Mouse (Mus musculus) CD4-positive, CD25-positive, alpha-beta regulatory T cell, adult 4 months (primary cell): ENCODE results near the gene Phf6. TPM values are rescaled to one million over a fixed set of nuclear protein-coding genes. Genes with fewer than 3 reads are reported as not detected.

Experiments
- ATAC-seq: one replicate; pipeline ENCODE4 v1.8.0; 2017
- polyA plus RNA-seq, 2 experiments: library from polyadenylated mRNA; unstranded; fragments of 100-300 nt; shearing (Covaris generic); gene quantifications; one replicate each; pipeline ENCODE4 v1.2.1; 2017

Phf6 gene
- polyA plus RNA-seq, 2 experiments from 2014 or later, result 34.9 to 40.1 TPM

DNA sequence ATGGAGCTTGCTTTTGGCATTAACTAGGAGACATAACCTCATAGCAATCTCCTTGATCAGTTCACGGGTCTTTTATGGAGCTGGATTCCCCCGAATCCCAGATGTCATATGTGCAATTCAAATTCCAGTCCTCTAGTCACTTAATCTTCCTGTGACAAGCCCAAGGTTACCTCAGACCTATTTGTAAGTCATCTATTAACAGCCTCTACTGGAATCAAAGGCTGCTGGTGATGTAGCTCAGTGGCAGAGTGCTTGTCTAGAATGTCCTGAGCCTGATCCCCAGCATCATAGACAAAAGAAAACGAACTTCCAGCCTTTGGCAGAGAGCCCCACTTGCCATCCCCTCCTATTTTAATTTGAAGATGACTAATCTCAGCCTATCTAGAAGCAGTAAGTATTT is 69.3 kb downstream of the Phf6 start:
- ATAC-seq, result no peak

DNA sequence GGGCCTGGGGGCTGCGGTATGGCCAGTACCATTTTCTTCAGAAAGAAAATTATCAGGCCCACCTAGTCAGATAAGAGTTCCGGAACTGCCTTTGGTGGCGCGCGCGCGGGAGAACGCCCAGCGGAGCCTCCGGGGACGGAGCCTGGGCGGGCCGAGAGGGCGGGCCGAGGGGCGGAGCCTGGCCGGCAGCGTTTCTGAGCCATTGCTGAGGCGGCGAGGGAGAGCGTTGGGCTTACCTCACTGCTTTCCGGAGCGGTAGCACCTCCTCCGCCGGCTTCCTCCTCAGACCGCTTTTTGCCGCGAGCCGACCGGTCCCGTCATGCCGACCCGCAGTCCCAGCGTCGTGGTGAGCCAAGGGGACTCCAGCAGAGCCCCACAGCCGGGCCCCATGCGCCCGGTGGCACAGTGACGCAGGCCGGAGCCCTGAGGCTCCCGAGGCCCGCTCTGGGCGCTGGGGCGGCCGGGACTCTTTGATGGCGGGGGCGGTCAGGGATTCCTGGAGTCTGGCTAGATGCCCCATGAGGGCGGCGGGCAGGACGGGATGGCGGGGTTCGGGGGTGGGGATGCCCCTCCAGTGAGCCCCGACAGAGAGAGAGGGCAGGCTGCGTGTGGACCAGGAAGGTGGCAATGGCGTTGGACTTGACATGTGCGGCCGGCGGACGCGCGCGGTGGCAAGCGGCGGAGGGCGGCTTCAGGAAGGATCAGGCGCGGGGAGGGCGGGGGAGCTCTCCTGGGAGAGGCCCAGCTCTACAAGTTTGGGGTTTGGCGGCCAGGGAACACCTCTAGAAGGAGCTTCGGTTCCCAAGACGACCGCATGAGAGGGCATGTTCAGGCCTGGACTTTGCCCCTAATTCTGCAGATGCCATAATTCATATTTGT is 76.1 kb downstream of the Phf6 start, which contains the start of gene Hprt:
Gene Hprt (plus strand): TSS at position 233 of the 879 bp plus-strand sequence.
- peak; percentile 91 for ATAC-seq

DNA sequence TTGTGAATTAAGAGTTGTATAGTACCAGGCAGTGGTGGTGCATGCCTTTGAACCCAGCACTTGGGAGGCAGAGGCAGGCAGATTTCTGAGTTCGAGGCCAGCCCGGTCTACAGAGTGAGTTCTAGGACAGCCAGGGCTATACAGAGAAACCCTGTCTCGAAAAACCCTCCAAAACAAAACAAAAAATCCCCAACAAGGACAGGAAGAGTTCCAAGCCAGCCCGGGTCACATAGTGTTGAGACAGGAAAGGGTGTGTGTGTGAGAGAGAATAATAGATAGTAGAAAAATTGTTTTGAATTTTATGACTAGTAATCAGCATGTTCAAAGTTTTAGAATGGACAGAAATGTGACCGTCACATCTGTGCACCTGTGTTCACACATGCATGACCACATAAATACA is 82.7 kb downstream of the Phf6 start:
- peak; percentile 57 for ATAC-seq

DNA sequence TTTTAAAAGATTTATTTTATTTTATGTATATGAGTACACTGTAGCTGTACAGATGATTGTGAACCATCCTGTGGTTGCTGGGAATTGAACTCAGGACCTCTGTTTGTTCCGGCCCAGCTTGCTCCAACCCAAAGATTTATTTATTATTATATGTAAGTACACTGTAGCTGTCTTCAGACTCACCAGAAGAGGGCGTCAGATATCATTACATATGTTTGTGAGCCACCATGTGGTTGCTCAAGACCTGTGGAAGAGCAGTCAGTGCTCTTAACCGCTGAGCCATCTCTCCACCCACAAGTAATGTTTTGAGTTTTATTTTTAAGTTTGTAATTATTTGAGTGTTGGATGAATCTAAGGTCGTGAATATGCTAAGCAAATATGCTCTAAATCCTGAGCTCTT is 92.8 kb downstream of the Phf6 start:
- ATAC-seq, result peak; percentile 49

DNA sequence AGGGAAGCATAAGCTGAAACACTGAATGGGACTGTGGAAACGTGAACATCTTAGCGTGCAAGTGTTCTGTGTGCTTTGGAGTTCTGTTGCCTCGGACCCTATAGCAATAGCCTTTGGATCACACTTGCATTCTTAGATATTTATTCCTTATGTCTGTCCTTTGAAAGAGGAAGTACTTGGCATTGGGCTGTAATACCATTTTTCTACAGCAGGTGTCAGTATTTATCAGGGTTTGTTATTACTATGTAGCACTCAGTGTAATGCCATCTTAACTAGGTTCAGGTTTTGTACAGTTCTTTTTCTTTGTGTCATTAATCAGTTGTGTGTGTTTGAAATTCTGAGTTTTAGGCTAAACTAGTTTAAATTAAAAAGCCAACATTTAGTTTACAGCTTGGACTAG is 94.0 kb downstream of the Phf6 start:
- peak; percentile 87 for ATAC-seq

Other genes starting within 250 kb of the Phf6 start
- gene Ccdc160, start 121.1 kb upstream of the Phf6 start, polyA plus RNA-seq, result not detected
- gene Hprt, start 75.9 kb downstream of the Phf6 start, polyA plus RNA-seq, result 100 to 1,000 TPM; 253 to 255 TPM